Mouse (Mus musculus): ENCODE measurements around the gene Mybphl. TPM values are rescaled to one million over a fixed set of nuclear protein-coding genes. Genes with fewer than 3 reads are reported as not detected.

Mybphl gene
- not detected in 2 replicates for polyA plus RNA-seq (2014; fragmentation: Nextera tagmentation; extraction: Ambion mirVana)

- no peaks in the 10 kb centered on the region for H3K9me3 ChIP-seq (ENCODE audit: control insufficient read depth, low read length)
- H3K27ac ChIP-seq (ENCODE audit: low read depth, low read length): no peak within 1 kb of the TSS
- WGBS: 76% methylated on average over 9 of the region's 9 CpGs
- no peak within 1 kb of the TSS for H3K9ac ChIP-seq (ENCODE audit: low read depth, low read length)
- no peaks in the 10 kb centered on the region for H3K36me3 ChIP-seq (ENCODE audit: control insufficient read depth, insufficient read depth, low read length)
- no peak for ATAC-seq (ENCODE audit: low FRiP score)
- H3K4me1 ChIP-seq (replicated peaks; ENCODE audit: control insufficient read depth, insufficient read depth, low read length): peaks cover 8% of the 10 kb centered on the region
- H3K4me2 ChIP-seq (replicated peaks; ENCODE audit: low read depth, low read length): no peak within 1 kb of the TSS
- H3K27me3 ChIP-seq (ENCODE audit: control insufficient read depth, insufficient read depth, low read length): no peaks in the 10 kb centered on the region
- H3K4me3 ChIP-seq (ENCODE audit: low read depth, low read length): no peak within 1 kb of the TSS
- DNase-seq (ENCODE audit: low spot score): no peak
These were observed at the start of gene Mybphl for GRCm38 (mm10) chr3:108364270-108364995. TSS of gene Mybphl (plus strand) at chr3:108364911.

DNA sequence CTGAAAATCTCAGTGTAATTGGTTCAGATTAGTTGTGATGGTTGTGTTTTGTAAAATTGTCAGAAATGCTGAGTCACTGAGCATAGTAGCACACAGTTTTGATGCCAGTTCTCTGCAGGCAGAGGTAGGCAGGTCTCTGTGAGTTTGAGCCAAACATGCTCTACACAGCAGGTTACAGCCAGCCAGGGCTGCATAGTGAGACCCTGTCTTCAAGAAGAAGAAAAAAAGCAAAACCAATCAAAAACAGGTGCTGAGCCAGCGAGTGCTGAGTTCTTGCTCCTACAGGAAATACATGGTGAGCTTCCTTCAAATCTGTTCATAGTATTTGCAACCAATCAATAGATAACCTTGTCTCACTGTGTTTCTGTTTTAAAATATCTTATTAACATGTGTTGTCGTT lies 46.2 kb upstream of the Mybphl start:
- no peaks in the 10 kb centered on the region for H3K9me3 ChIP-seq (ENCODE audit: control insufficient read depth, low read length)
- no peak for DNase-seq (ENCODE audit: low spot score)
- WGBS: 56% methylated on average over 2 of the region's 2 CpGs
- no peak overlapping the region for H3K9ac ChIP-seq (ENCODE audit: low read depth, low read length)
- no peak overlapping the region for H3K4me3 ChIP-seq (ENCODE audit: low read depth, low read length)
- H3K27ac ChIP-seq (ENCODE audit: low read depth, low read length): no peak overlapping the region
- no peaks in the 10 kb centered on the region for H3K27me3 ChIP-seq (ENCODE audit: control insufficient read depth, insufficient read depth, low read length)
- no peaks in the 10 kb centered on the region for H3K4me1 ChIP-seq (replicated peaks; ENCODE audit: control insufficient read depth, insufficient read depth, low read length)
- H3K36me3 ChIP-seq (ENCODE audit: control insufficient read depth, insufficient read depth, low read length): no peaks in the 10 kb centered on the region
- no peak for ATAC-seq (ENCODE audit: low FRiP score)
- no peak overlapping the region for H3K4me2 ChIP-seq (replicated peaks; ENCODE audit: low read depth, low read length)

DNA sequence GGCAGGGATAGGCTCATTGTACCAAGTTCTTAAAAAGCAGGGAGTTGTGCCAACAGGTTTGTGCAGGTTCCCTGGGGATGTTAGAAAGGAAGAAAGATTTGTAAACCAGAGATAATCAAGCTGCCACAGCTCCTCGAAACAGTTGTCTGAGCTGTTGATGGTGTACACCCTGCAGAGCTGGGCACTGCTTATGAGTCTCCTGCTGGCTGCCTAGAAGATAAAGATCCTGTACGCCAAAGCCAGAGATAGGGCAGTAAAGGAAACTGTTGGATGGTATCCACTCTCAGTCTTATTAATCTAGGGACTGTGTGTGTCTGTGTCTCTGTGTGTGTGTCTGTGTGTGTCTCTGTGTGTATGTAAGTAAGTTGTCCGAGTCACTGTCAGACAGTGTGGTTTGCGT lies 43.0 kb upstream of the Mybphl start:
- Histone ChIP-seq H3K9ac (ENCODE audit: low read depth, low read length) (no peak overlapping the region), H3K36me3 (ENCODE audit: control insufficient read depth, insufficient read depth, low read length) (no peaks in the 10 kb centered on the region), H3K27ac (ENCODE audit: low read depth, low read length) (no peak overlapping the region), H3K27me3 (ENCODE audit: control insufficient read depth, insufficient read depth, low read length) (no peaks in the 10 kb centered on the region), H3K4me1 (replicated peaks; ENCODE audit: control insufficient read depth, insufficient read depth, low read length) (no peaks in the 10 kb centered on the region), H3K9me3 (ENCODE audit: control insufficient read depth, low read length) (no peaks in the 10 kb centered on the region), H3K4me3 (ENCODE audit: low read depth, low read length) (no peak overlapping the region), H3K4me2 (replicated peaks; ENCODE audit: low read depth, low read length) (no peak overlapping the region)
- 83% methylated on average over 4 of the region's 4 CpGs for WGBS
- ATAC-seq (ENCODE audit: low FRiP score): no peak
- no peak for DNase-seq (ENCODE audit: low spot score)

DNA sequence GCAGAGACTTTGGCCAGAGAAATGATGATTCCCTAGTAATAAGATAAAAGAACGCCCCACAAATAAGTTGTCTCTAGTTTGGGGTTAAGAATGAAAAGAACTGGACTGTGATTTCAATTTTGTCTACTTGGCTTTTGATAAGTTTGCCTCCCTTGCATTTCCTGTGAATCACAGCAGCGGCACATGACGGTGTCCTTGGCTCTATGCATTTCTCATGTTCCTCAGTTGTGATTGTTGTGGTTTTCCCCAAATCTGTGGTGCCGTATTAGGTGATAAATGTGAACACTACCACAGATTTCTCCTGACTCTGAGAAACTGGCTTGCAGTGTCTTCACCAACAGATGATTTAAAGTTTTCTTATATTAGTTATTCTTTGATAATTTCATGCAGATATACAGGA lies 42.6 kb upstream of the Mybphl start:
- Histone ChIP-seq H3K4me2 (replicated peaks; ENCODE audit: low read depth, low read length) (no peak overlapping the region), H3K4me1 (replicated peaks; ENCODE audit: control insufficient read depth, insufficient read depth, low read length) (no peaks in the 10 kb centered on the region), H3K27ac (ENCODE audit: low read depth, low read length) (no peak overlapping the region), H3K4me3 (ENCODE audit: low read depth, low read length) (no peak overlapping the region), H3K9me3 (ENCODE audit: control insufficient read depth, low read length) (no peaks in the 10 kb centered on the region), H3K9ac (ENCODE audit: low read depth, low read length) (no peak overlapping the region), H3K36me3 (ENCODE audit: control insufficient read depth, insufficient read depth, low read length) (no peaks in the 10 kb centered on the region), H3K27me3 (ENCODE audit: control insufficient read depth, insufficient read depth, low read length) (no peaks in the 10 kb centered on the region)
- DNase-seq (ENCODE audit: low spot score) (no peak), ATAC-seq (ENCODE audit: low FRiP score) (no peak)
- 89% methylated on average over 4 of the region's 4 CpGs for WGBS

DNA sequence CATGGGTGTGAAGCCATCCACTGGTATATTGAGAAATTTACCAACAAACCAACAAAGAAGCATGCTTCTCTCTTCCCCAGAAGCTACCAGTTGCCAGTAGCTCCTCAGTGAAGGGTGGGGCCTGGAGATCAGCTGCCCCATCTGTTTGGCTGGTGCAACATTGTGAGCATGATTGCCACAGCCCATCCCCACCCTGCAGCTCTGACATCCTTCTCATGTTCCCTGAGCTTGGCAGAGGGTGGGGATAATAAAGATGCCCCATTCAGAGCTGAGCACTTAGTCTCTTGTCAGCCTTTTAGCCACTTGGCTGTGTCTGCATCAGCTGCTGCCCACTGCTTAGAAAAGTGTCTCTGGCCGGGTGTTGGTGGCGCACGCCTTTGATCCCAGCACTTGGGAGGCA lies 41.7 kb upstream of the Mybphl start:
- DNase-seq (ENCODE audit: low spot score) (no peak), ATAC-seq (ENCODE audit: low FRiP score) (no peak)
- Histone ChIP-seq H3K4me1 (replicated peaks; ENCODE audit: control insufficient read depth, insufficient read depth, low read length) (no peaks in the 10 kb centered on the region), H3K4me2 (replicated peaks; ENCODE audit: low read depth, low read length) (no peak overlapping the region), H3K27ac (ENCODE audit: low read depth, low read length) (no peak overlapping the region), H3K27me3 (ENCODE audit: control insufficient read depth, insufficient read depth, low read length) (no peaks in the 10 kb centered on the region), H3K4me3 (ENCODE audit: low read depth, low read length) (no peak overlapping the region), H3K36me3 (ENCODE audit: control insufficient read depth, insufficient read depth, low read length) (no peaks in the 10 kb centered on the region), H3K9ac (ENCODE audit: low read depth, low read length) (no peak overlapping the region), H3K9me3 (ENCODE audit: control insufficient read depth, low read length) (no peaks in the 10 kb centered on the region)
- WGBS: 84% methylated on average over 3 of the region's 3 CpGs

- no peak overlapping the region for H3K27ac ChIP-seq (ENCODE audit: low read depth, low read length)
- H3K4me3 ChIP-seq (ENCODE audit: low read depth, low read length): no peak overlapping the region
- DNase-seq (ENCODE audit: low spot score) (no peak), ATAC-seq (ENCODE audit: low FRiP score) (no peak)
- no peaks in the 10 kb centered on the region for H3K9me3 ChIP-seq (ENCODE audit: control insufficient read depth, low read length)
- no peak overlapping the region for H3K4me2 ChIP-seq (replicated peaks; ENCODE audit: low read depth, low read length)
- no peak overlapping the region for H3K9ac ChIP-seq (ENCODE audit: low read depth, low read length)
- no peaks in the 10 kb centered on the region for H3K4me1 ChIP-seq (replicated peaks; ENCODE audit: control insufficient read depth, insufficient read depth, low read length)
- no peaks in the 10 kb centered on the region for H3K36me3 ChIP-seq (ENCODE audit: control insufficient read depth, insufficient read depth, low read length)
- H3K27me3 ChIP-seq (ENCODE audit: control insufficient read depth, insufficient read depth, low read length): no peaks in the 10 kb centered on the region
- 93% methylated on average over 4 of the region's 4 CpGs for WGBS
These were observed 39.9 kb upstream of the Mybphl start for GRCm38 (mm10) chr3:108324837-108325236.

DNA sequence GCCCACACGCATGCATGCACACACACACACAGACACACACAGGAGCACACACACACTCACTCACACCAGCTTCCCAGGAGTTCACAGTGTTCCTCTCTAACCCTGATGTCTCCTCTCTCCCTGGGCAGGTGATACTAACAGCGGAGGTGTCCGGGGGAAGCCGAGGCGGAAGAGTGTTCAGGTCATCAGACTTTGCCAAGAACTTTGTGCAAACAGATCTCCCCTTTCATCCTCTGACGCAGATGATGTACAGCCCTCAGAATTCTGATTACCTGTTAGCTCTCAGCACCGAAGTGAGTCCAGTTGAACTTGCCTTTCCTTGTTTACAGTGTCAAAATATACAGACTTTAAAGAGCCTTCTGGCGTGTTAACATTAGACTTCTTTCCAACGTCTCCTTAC lies 39.2 kb upstream of the Mybphl start:
- Histone ChIP-seq H3K4me1 (replicated peaks; ENCODE audit: control insufficient read depth, insufficient read depth, low read length) (no peaks in the 10 kb centered on the region), H3K27me3 (ENCODE audit: control insufficient read depth, insufficient read depth, low read length) (no peaks in the 10 kb centered on the region), H3K4me3 (ENCODE audit: low read depth, low read length) (no peak overlapping the region), H3K36me3 (ENCODE audit: control insufficient read depth, insufficient read depth, low read length) (no peaks in the 10 kb centered on the region), H3K27ac (ENCODE audit: low read depth, low read length) (no peak overlapping the region), H3K4me2 (replicated peaks; ENCODE audit: low read depth, low read length) (no peak overlapping the region), H3K9me3 (ENCODE audit: control insufficient read depth, low read length) (no peaks in the 10 kb centered on the region), H3K9ac (ENCODE audit: low read depth, low read length) (no peak overlapping the region)
- WGBS: 95% methylated on average over 9 of the region's 9 CpGs
- DNase-seq (ENCODE audit: low spot score) (no peak), ATAC-seq (ENCODE audit: low FRiP score) (no peak)

GRCm38 (mm10) chr3:108327275-108327674 lies 37.4 kb upstream of the Mybphl start:
- DNase-seq (ENCODE audit: low spot score): no peak
- WGBS: 92% methylated on average over 8 of the region's 8 CpGs
- no peak for ATAC-seq (ENCODE audit: low FRiP score)
- H3K36me3 ChIP-seq (ENCODE audit: control insufficient read depth, insufficient read depth, low read length): peaks cover 2% of the 10 kb centered on the region; the same call in 1 of the 2 replicates
- no peak overlapping the region for H3K27ac ChIP-seq (ENCODE audit: low read depth, low read length)
- no peak overlapping the region for H3K9ac ChIP-seq (ENCODE audit: low read depth, low read length)
- H3K4me2 ChIP-seq (replicated peaks; ENCODE audit: low read depth, low read length): no peak overlapping the region
- H3K4me1 ChIP-seq (replicated peaks; ENCODE audit: control insufficient read depth, insufficient read depth, low read length): no peaks in the 10 kb centered on the region
- no peaks in the 10 kb centered on the region for H3K27me3 ChIP-seq (ENCODE audit: control insufficient read depth, insufficient read depth, low read length)
- H3K9me3 ChIP-seq (ENCODE audit: control insufficient read depth, low read length): no peaks in the 10 kb centered on the region
- no peak overlapping the region for H3K4me3 ChIP-seq (ENCODE audit: low read depth, low read length)

- no peaks in the 10 kb centered on the region for H3K9me3 ChIP-seq (ENCODE audit: control insufficient read depth, low read length)
- peaks cover 6% of the 10 kb centered on the region; the same call in 1 of the 2 replicates for H3K36me3 ChIP-seq (ENCODE audit: control insufficient read depth, insufficient read depth, low read length)
- H3K4me1 ChIP-seq (replicated peaks; ENCODE audit: control insufficient read depth, insufficient read depth, low read length): no peaks in the 10 kb centered on the region
- H3K4me3 ChIP-seq (ENCODE audit: low read depth, low read length): no peak overlapping the region
- DNase-seq (ENCODE audit: low spot score): no peak
- no peak overlapping the region for H3K4me2 ChIP-seq (replicated peaks; ENCODE audit: low read depth, low read length)
- H3K27ac ChIP-seq (ENCODE audit: low read depth, low read length): no peak overlapping the region
- WGBS: 87% methylated on average over 3 of the region's 3 CpGs
- no peak for ATAC-seq (ENCODE audit: low FRiP score)
- H3K27me3 ChIP-seq (ENCODE audit: control insufficient read depth, insufficient read depth, low read length): no peaks in the 10 kb centered on the region
- no peak overlapping the region for H3K9ac ChIP-seq (ENCODE audit: low read depth, low read length)
These were observed 36.8 kb upstream of the Mybphl start for GRCm38 (mm10) chr3:108327916-108328315.
